Mouse (Mus musculus) heart, adult 2 months (tissue): ENCODE results near the gene Olfr1469. TPM values are rescaled to one million over a fixed set of nuclear protein-coding genes. Genes with fewer than 3 reads are reported as not detected.
"Not testable (repeated sequence)": the region's sequence is repeated elsewhere in the genome, so short reads cannot be mapped to it uniquely, and the experiment has no call there.

ENCODE experiments used
- DNase-seq, 2 experiments: peaks; one replicate each; pipeline ENCODE4 v3.0.0; 2021
- H3K27ac ChIP-seq: fragments of 200-600 bp; 2 replicates; pipeline ENCODE4 v1.8.1; 2022
- H3K27me3 ChIP-seq: fragments of 200-500 bp; 2 replicates; pipeline ENCODE4 v1.6.1; 2012; ENCODE audit warnings: mild to moderate bottlenecking, low read length, inconsistent platforms, mixed read lengths; ENCODE audit not compliant: control insufficient read depth, insufficient read depth
- H3K36me3 ChIP-seq: fragments of 200-500 bp; 2 replicates; pipeline ENCODE4 v1.6.1; 2012; ENCODE audit warnings: low read length, inconsistent platforms; ENCODE audit not compliant: control insufficient read depth, insufficient read depth
- H3K4me1 ChIP-seq: fragments of 200-500 bp; 2 replicates; pipeline ENCODE4 v1.6.1; 2011; ENCODE audit warnings: low read length; ENCODE audit not compliant: control insufficient read depth, insufficient read depth
- H3K4me3 ChIP-seq: fragments of 200-600 bp; 2 replicates; pipeline ENCODE4 v1.8.1; 2022
- H3K79me2 ChIP-seq: fragments of 200-500 bp; replicated peaks from 2 replicates; pipeline ENCODE4 v1.6.1; 2012; ENCODE audit warnings: mild to moderate bottlenecking, inconsistent platforms, low read length, moderate library complexity, mixed read lengths; ENCODE audit not compliant: control insufficient read depth, insufficient read depth
- H3K9ac ChIP-seq: fragments of 200-500 bp; 2 replicates; pipeline ENCODE4 v1.6.1; 2012; ENCODE audit warnings: low read depth, mild to moderate bottlenecking, control low read depth, inconsistent platforms, low read length, mixed read lengths
- CTCF ChIP-seq: fragments of 200-600 bp; IDR thresholded peaks from 2 replicates; pipeline ENCODE4 v1.8.1; 2022; ENCODE audit warnings: antibody characterized with exemption, mild to moderate bottlenecking, moderate library complexity
- EP300 ChIP-seq: fragments of 200-500 bp; IDR thresholded peaks from 2 replicates; pipeline ENCODE4 v1.6.1; 2011; ENCODE audit warnings: low read depth, low read length, control low read depth; ENCODE audit not compliant: insufficient read depth
- POLR2A ChIP-seq: fragments of 200-500 bp; IDR thresholded peaks from 2 replicates; pipeline ENCODE4 v1.6.1; 2011; ENCODE audit warnings: mild to moderate bottlenecking, low read depth, low read length, control low read depth; ENCODE audit not compliant: insufficient read depth
- WGBS: fragments of 180-500 bp; shearing (Covaris S2); methylation state at CpG from one replicate; pipeline ENCODE4 v1.1.7; 2018; 5-methylcytosine and 5-hydroxymethylcytosine counted together
- intact Hi-C: fragments of 180-260 bp; cut with DNase I; formaldehyde crosslinking; loops from one replicate; pipeline ENCODE4 v1.15.1; 2025
- long read RNA-seq: library from polyadenylated mRNA; stranded (forward); transcript quantifications from one replicate; pipeline ENCODE4 v2.0.0, GENCODE M21; 2021
- polyA plus RNA-seq: library from polyadenylated mRNA; depleted of rRNA; stranded (reverse); fragments of >200 nt; gene quantifications from 2 replicates; pipeline ENCODE4 v1.2.3, GENCODE M21; 2012; rRNA removed
- total RNA-seq, 2 experiments: library from RNA; stranded (reverse); gene quantifications; 2 replicates each; pipeline ENCODE4 v1.2.3; 2021

Gene Olfr1469
- total RNA-seq (not detected), polyA plus RNA-seq (not detected in 2 replicates)
- long read RNA-seq, result 0 reads

DNA sequence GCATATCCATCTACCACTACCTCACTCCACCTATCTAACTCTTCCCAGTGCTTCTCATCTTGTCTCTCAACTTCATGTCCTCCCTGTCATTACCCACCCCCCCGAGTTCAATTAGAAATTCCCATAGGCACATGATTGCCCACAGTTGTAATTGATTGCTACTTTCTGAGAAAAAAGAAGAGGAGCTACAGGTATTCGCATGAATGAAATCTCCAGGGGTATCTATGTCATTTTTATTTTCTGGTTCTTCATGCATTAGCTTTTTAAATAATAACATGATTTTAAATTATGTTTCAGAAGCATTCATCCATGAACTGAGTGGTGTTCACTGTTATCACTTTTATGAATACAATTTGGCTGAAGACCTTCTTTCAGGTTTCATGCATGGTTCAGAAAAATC lies at the start of gene Olfr1469:
Olfr1469 (plus strand) TSS at position 301 of the 400 bp plus-strand sequence.
- Histone ChIP-seq H3K27me3 (no peaks in the 10 kb centered on the region), H3K9ac (no peak within 1 kb of the TSS), H3K4me1 (no peaks in the 10 kb centered on the region), H3K36me3 (no peaks in the 10 kb centered on the region), H3K4me3 (no peak within 1 kb of the TSS), H3K27ac (no peak within 1 kb of the TSS), H3K79me2 (no peaks in the 10 kb centered on the region)
- intact Hi-C loops, result no loop called here
- WGBS, result 46% methylated on average over 2 of the region's 2 CpGs
- TF ChIP-seq EP300 (no peak), CTCF (no peak), POLR2A (no peak)
- no peak for DNase-seq

DNA sequence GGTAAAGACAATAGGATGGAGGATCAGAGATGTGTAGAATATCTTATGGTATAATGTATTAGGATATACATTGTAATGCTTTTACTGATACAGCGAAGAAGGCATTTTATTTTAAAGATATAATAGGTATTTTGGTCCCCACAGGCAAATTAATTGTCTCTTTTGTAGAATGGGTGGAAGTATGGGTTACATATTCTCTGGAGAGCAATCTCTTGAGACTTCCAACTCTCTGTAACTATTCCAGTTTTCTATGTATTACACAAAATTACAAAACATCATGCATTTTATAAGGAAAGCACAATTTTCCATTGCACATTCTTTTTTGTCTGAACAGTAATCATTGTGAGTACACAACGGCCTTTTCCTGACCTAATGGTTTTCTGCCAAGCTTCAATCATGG lies 45.7 kb upstream of the Olfr1469 start, which contains the start of gene Olfr1467:
Olfr1467 (plus strand) TSS at position 301 of the 400 bp plus-strand sequence.
- no peak for TF ChIP-seq EP300
- no peak for TF ChIP-seq CTCF
- Histone ChIP-seq H3K36me3 (no peaks in the 10 kb centered on the region), H3K9ac (no peak within 1 kb of the TSS), H3K27ac (no peak within 1 kb of the TSS), H3K4me3 (no peak within 1 kb of the TSS), H3K4me1 (no peaks in the 10 kb centered on the region), H3K27me3 (no peaks in the 10 kb centered on the region), H3K79me2 (no peaks in the 10 kb centered on the region)
- DNase-seq, result no peak
- 48% methylated on average over 2 of the region's 2 CpGs for WGBS
- intact Hi-C loops, result no loop called here

DNA sequence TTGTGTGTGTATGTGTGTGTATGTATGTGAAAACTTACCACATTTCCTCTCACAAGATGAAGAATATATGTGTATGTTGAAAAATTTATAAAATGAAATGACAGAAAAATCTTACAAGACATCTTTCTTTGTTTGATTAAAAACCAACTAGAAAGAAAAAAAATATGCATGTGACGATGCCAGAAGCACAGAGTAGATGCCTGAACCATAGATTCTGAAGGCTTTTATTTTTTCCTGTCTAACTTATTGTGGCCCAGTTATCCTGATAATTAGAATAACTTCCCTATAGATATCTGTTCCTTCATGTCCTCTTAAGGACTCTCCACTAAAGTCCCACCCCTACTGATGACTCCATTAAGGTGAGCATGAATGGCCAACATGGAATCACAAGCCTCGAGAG lies 35.5 kb downstream of the Olfr1469 start, which contains the start of gene Olfr1471:
Olfr1471 (plus strand) TSS at position 301 of the 400 bp plus-strand sequence.
- H3K79me2 ChIP-seq, H3K27me3 ChIP-seq, H3K27ac ChIP-seq, H3K36me3 ChIP-seq, H3K9ac ChIP-seq, H3K4me1 ChIP-seq, H3K4me3 ChIP-seq, DNase-seq, intact Hi-C loops: not testable (repeated sequence)
- WGBS, result 47% methylated on average over 2 of the region's 2 CpGs

DNA sequence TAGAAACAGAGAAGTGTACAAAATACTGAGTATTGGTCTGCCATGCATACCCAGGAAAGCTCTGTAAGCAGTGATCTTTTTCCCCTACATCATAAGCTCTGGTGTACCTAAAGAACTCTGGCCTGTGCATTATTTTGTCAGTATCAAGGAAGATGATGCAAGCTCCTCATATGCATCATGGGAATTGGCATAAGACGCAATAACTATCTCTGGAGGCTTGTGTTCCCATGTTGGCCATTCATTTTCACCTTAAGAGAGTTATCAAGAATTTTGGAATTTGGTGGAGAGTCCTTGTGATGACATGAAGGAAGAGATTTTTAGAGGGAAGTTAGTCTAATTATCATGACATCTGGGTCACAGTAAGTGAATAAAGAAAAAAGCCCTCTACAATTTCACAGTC lies 48.3 kb downstream of the Olfr1469 start, which contains the start of gene Olfr1472:
Olfr1472 (minus strand) TSS at position 101 of the 400 bp plus-strand sequence.
- Histone ChIP-seq H3K79me2 (no peaks in the 10 kb centered on the region), H3K4me1 (no peaks in the 10 kb centered on the region), H3K27ac (no peak within 1 kb of the TSS), H3K4me3 (no peak within 1 kb of the TSS), H3K9ac (no peak within 1 kb of the TSS), H3K36me3 (no peaks in the 10 kb centered on the region), H3K27me3 (no peaks in the 10 kb centered on the region)
- no peak for DNase-seq
- 38% methylated on average over 1 of the region's 1 CpGs for WGBS
- TF ChIP-seq EP300, result no peak
- no peak for TF ChIP-seq CTCF
- TF ChIP-seq POLR2A, result no peak
- intact Hi-C loops, result no loop called here

Other genes starting within 250 kb of the Olfr1469 start
- not detected for gene Olfr1461, start 244.8 kb upstream of the Olfr1469 start, total RNA-seq
- not detected in 2 replicates for gene Olfr1461, start 244.8 kb upstream of the Olfr1469 start, polyA plus RNA-seq
- gene Olfr1462, start 222.1 kb upstream of the Olfr1469 start, total RNA-seq, result not detected
- not detected in 2 replicates for gene Olfr1462, start 222.1 kb upstream of the Olfr1469 start, polyA plus RNA-seq
- not detected for gene Olfr1463, start 176.5 kb upstream of the Olfr1469 start, total RNA-seq
- not detected in 2 replicates for gene Olfr1463, start 176.5 kb upstream of the Olfr1469 start, polyA plus RNA-seq
- not detected for gene Olfr1465, start 92.3 kb upstream of the Olfr1469 start, total RNA-seq
- not detected in 2 replicates for gene Olfr1465, start 92.3 kb upstream of the Olfr1469 start, polyA plus RNA-seq
- gene Olfr1466, start 69.0 kb upstream of the Olfr1469 start, total RNA-seq, result not detected
- gene Olfr1466, start 69.0 kb upstream of the Olfr1469 start, polyA plus RNA-seq, result not detected in 2 replicates
- not detected for gene Olfr1467, start 45.6 kb upstream of the Olfr1469 start, total RNA-seq
- gene Olfr1467, start 45.6 kb upstream of the Olfr1469 start, polyA plus RNA-seq, result not detected in 2 replicates
- gene Olfr1471, start 35.6 kb downstream of the Olfr1469 start, total RNA-seq, result not detected
- gene Olfr1471, start 35.6 kb downstream of the Olfr1469 start, polyA plus RNA-seq, result not detected in 2 replicates
- gene Olfr1472, start 48.2 kb downstream of the Olfr1469 start, total RNA-seq, result not detected
- not detected in 2 replicates for gene Olfr1472, start 48.2 kb downstream of the Olfr1469 start, polyA plus RNA-seq
- gene Olfr1474, start 61.7 kb downstream of the Olfr1469 start, total RNA-seq, result not detected
- gene Olfr1474, start 61.7 kb downstream of the Olfr1469 start, polyA plus RNA-seq, result not detected in 2 replicates
- gene Olfr1475, start 72.3 kb downstream of the Olfr1469 start, total RNA-seq, result not detected
- gene Olfr1475, start 72.3 kb downstream of the Olfr1469 start, polyA plus RNA-seq, result not detected in 2 replicates
- gene Olfr1477, start 92.7 kb downstream of the Olfr1469 start, total RNA-seq, result not detected
- not detected in 2 replicates for gene Olfr1477, start 92.7 kb downstream of the Olfr1469 start, polyA plus RNA-seq
- not detected for gene Olfr1480, start 120.1 kb downstream of the Olfr1469 start, total RNA-seq
- not detected in 2 replicates for gene Olfr1480, start 120.1 kb downstream of the Olfr1469 start, polyA plus RNA-seq
- gene Olfr1484, start 175.7 kb downstream of the Olfr1469 start, total RNA-seq, result not detected
- gene Olfr1484, start 175.7 kb downstream of the Olfr1469 start, polyA plus RNA-seq, result not detected in 2 replicates
- gene Olfr1487, start 209.5 kb downstream of the Olfr1469 start, total RNA-seq, result not detected
- not detected in 2 replicates for gene Olfr1487, start 209.5 kb downstream of the Olfr1469 start, polyA plus RNA-seq
- gene Olfr1489, start 223.8 kb downstream of the Olfr1469 start, total RNA-seq, result not detected
- gene Olfr1489, start 223.8 kb downstream of the Olfr1469 start, polyA plus RNA-seq, result not detected in 2 replicates
- gene Olfr1490, start 243.2 kb downstream of the Olfr1469 start, total RNA-seq, result not detected
- gene Olfr1490, start 243.2 kb downstream of the Olfr1469 start, polyA plus RNA-seq, result not detected in 2 replicates